Mouse (Mus musculus): ENCODE data around the gene Prrt3.

Gene Prrt3

DNA sequence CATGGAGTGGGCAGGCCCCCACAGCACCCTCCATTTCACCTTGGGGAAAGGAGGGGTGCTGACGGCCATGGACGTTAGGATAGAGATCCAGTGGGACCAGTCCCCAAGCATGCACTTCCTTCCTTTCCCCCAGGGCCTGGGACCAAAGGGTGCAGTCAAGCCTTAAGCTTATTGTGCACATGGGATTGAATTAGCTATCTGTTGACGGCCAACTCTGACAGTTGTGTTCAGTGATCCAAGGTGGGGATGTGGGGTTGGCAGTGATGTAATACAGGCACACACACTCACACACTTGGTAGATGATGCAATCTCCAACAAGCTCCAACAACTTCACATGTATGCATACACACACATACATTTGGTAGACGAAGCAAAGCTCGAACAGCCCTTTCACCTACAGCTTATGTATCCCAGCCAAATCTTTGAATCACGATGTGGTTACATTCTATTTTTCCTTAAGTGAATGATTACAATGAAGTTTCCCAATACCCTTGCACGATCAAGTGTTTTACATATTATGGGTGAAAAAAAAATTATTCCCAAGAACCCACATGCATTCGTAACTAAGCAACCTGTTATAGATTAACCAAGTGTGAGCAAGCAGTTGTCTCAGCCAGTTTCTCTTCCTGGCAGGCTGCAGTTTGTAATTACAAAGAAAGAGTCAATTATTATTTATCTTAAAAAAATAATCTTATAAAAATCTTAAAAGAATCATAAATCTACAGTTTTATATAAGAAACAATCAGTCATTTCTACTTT is 57.3 kb downstream of the Prrt3 start:
- no peak for DNase-seq (ENCODE audit: low spot score)

Data from ovary, adult 18-20 months (tissue).